Mouse (Mus musculus) large intestine, adult 2 months (tissue): ENCODE data around the gene Camk2d. TPM values are rescaled to one million over a fixed set of nuclear protein-coding genes. Genes with fewer than 3 reads are reported as not detected.

Experiments used
- DNase-seq: peaks from one replicate; pipeline ENCODE4 v3.0.0-alpha.2; 2012; ENCODE audit warnings: low read depth, low spot score
- WGBS: fragments of 180-500 bp; shearing (Covaris S2); methylation state at CpG from one replicate; pipeline ENCODE4 v1.1.7; 2018; 5-methylcytosine and 5-hydroxymethylcytosine counted together
- polyA plus RNA-seq: library from polyadenylated mRNA; depleted of rRNA; stranded (reverse); fragments of >200 nt; gene quantifications from 2 replicates; pipeline ENCODE4 v1.2.3, GENCODE M21; 2012

Camk2d gene
- polyA plus RNA-seq, 1 experiment, result 91.8 TPM

- no peak for DNase-seq
- 48% methylated on average over 5 of the region's 5 CpGs for WGBS
Measured at GRCm38 (mm10) chr3:126780014-126780615, 184.0 kb downstream of the Camk2d start.

- DNase-seq, result no peak
- WGBS, result 91% methylated on average over 2 of the region's 2 CpGs
Measured at GRCm38 (mm10) chr3:126793035-126793964, 197.2 kb downstream of the Camk2d start.

- DNase-seq, result no peak
- 94% methylated on average over 3 of the region's 3 CpGs for WGBS
Measured at GRCm38 (mm10) chr3:126795904-126796303, 199.8 kb downstream of the Camk2d start.

- no peak for DNase-seq
- 95% methylated on average over 3 of the region's 3 CpGs for WGBS
Measured at GRCm38 (mm10) chr3:126797025-126797424, 200.9 kb downstream of the Camk2d start.

- WGBS, result 82% methylated on average over 3 of the region's 3 CpGs
Measured at GRCm38 (mm10) chr3:126797810-126798209, 201.7 kb downstream of the Camk2d start.

GRCm38 (mm10) chr3:126802988-126803387 is 206.9 kb downstream of the Camk2d start:
- DNase-seq, result no peak
- 92% methylated on average over 6 of the region's 6 CpGs for WGBS

More at GRCm38 (mm10) chr3:126797810-126798209, 201.7 kb downstream of the Camk2d start:
- DNase-seq, result no peak

- whole genome bisulfite sequencing, result 87% methylated on average over 5 of the region's 5 CpGs
- DNase-seq, result no peak
Measured at GRCm38 (mm10) chr3:126804968-126805367, 208.9 kb downstream of the Camk2d start.

GRCm38 (mm10) chr3:126806145-126806544 is 210.0 kb downstream of the Camk2d start:
- no peak for DNase-seq
- WGBS, result 93% methylated on average over 4 of the region's 4 CpGs

- DNase-seq, result no peak
- 70% methylated on average over 3 of the region's 3 CpGs for WGBS
Measured at GRCm38 (mm10) chr3:126809915-126810314, 213.8 kb downstream of the Camk2d start.

GRCm38 (mm10) chr3:126810372-126811090 is 214.4 kb downstream of the Camk2d start:
- DNase-seq, result no peak
- 84% methylated on average over 5 of the region's 5 CpGs for WGBS

- DNase-seq, result no peak
- WGBS, result 85% methylated on average over 3 of the region's 3 CpGs
Measured at GRCm38 (mm10) chr3:126811646-126812045, 215.5 kb downstream of the Camk2d start.

GRCm38 (mm10) chr3:126822374-126822773 is 226.3 kb downstream of the Camk2d start:
- WGBS, result 94% methylated on average over 3 of the region's 3 CpGs
- DNase-seq, result no peak

GRCm38 (mm10) chr3:126824930-126825329 is 228.8 kb downstream of the Camk2d start:
- DNase-seq, result no peak
- 79% methylated on average over 1 of the region's 1 CpGs for WGBS

GRCm38 (mm10) chr3:126826172-126826571 is 230.1 kb downstream of the Camk2d start:
- DNase-seq, result no peak
- 65% methylated on average over 2 of the region's 2 CpGs for whole genome bisulfite sequencing

- DNase-seq, result no peak
- 93% methylated on average over 3 of the region's 3 CpGs for WGBS
Measured at GRCm38 (mm10) chr3:126827900-126828299, 231.8 kb downstream of the Camk2d start.

GRCm38 (mm10) chr3:126829817-126830216 is 233.7 kb downstream of the Camk2d start:
- 81% methylated on average over 2 of the region's 2 CpGs for WGBS
- DNase-seq, result no peak

GRCm38 (mm10) chr3:126831418-126832138 is 235.5 kb downstream of the Camk2d start:
- DNase-seq, result no peak
- 51% methylated on average over 6 of the region's 6 CpGs for WGBS

GRCm38 (mm10) chr3:126834641-126835167 is 238.6 kb downstream of the Camk2d start:
- WGBS, result 89% methylated on average over 5 of the region's 5 CpGs
- no peak for DNase-seq

- no peak for DNase-seq
- 79% methylated on average over 9 of the region's 9 CpGs for whole genome bisulfite sequencing
Measured at GRCm38 (mm10) chr3:126842780-126843179, 246.7 kb downstream of the Camk2d start.
